Mouse (Mus musculus) left cerebral cortex, postnatal 14 days (tissue): Measurements from ENCODE around the gene Myoz1. TPM values are rescaled to one million over a fixed set of nuclear protein-coding genes. Genes with fewer than 3 reads are reported as not detected.
"Not testable (repeated sequence)": the region's sequence is repeated elsewhere in the genome, so short reads cannot be mapped to it uniquely, and the experiment has no call there.

Experiments used
- DNase-seq, 2 experiments: peaks; one replicate each; pipeline ENCODE4 v3.0.0; 2021 to 2022; ENCODE audit warnings: low spot score in 2 of 2, mixed read lengths in 1 of 2
- intact Hi-C: fragments of 180-260 bp; cut with DNase I; formaldehyde crosslinking; loops from one replicate; pipeline ENCODE4 v1.15.1; 2025
- total RNA-seq, 2 experiments: library from RNA; stranded (reverse); gene quantifications; 2 replicates each; pipeline ENCODE4 v1.2.3; 2021

The Myoz1 gene
- total RNA-seq, 2 experiments from 2014 or later = not detected

DNA sequence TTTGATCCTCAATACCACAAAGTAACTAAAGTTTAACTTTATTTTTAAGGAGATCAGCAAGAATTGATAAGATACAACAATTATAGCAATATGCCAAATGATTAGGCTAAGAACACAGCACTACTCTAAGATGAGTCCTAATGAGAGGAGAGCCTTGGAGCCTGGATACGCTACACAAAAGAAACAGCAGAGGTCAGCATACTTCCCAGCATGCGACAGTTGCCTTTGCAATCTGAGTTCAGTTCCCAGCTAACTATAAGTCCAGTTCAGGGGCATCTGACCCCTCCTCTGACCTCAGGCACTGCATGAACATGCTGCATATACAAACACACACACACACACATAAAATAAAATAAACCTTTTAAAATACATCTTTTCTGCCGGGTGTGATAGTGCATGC, 10.8 kb downstream of the Myoz1 start:
- no peak for DNase-seq
- intact Hi-C loops = no loop called here

DNA sequence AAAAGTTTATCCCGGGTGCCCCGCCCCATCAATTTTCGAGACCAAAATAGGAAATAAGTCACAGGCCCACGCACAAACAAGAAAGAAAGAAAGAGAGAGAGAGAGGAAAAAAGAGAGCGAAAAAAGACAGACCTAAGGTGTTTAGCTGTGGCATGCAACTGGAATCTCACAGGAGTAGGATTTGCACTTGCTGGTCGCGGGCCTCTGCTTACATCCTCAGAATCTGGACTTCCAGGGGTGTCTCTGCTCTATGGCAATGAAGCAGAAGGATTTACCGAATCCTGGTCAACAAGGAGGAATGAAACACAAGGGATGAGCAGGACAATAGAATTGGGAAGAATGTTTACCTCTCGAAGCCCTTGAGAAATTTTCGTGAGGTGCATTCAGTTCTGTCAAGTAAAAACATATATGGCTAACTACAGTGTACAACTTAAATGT, 14.9 kb downstream of the Myoz1 start:
- intact Hi-C loops = no loop called here
- DNase-seq = no peak

DNA sequence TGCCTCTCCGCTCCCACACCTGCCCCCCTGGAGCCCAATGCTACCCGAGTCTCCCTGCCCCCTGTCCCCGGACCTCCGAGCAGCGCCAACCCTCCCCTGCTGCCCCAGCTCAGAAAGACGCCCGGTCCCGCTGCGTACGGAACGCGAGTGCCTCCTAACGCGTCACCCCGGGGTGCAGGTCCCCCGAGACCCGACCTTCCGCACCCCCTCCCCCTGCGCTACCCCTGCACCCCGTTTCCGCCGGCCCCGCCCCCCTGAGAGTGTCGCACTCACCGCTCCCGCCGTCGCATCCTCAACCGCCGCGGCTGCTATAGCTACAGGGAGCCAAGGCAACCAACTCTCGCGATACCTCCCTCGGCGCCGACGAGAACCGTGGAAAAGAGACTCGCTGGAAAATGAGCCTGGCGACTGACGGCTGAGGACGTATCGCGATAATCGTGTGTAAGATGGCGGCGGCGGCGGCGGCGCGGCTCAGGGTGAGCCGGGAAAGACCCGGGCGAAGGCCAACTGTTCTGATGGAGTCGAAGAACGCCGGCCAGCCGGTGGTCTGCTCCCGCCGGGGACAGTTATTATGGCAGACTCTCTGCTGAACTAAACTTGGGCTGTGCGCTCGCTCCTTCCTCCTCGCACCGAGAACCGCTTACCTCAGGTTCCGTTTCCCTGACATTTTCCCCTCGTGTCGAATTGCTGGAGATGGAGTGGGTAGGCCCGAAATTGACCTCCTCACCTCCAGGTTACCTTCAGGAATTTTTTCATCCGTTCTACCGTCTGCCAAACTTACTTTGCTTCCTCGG, 15.5 kb downstream of the Myoz1 start, which contains the start of gene Usp54:
Gene Usp54, minus strand, starts transcription at position 420 of the 794 bp plus-strand sequence.
- peak; percentile 98 to 99 for DNase-seq
- intact Hi-C loops = no loop called here

DNA sequence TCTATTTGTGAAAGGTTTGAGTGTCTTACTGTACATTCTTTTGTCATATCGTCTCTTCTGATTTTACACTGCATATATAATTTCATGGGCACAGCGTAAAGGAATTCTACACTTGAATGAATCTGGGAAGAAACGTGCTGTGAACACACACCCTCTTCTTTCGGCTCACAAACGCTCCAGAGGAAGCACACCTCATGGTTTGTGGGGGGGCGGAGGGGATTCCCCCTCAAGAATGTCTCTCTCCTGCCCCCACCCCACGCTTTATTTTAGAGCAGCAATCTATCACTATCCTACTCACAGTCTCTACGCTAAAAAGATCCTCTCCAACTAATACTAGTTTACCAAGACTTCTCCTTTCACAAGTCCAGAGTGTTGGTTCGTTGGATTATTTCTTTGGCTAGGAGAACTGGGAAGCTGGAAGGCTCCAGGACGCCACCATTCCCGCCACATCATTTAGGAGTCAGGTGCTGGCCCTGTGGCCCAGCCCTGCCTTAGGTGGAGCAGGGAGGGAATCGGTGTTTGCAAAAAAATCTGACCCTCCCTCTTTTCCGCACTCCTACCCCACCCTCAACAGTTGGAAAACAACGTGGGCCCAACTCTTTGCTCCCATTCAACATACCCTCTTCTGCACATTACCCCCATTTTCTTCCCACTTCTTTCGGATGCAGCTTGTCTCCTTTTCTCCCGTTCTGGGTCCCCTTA, 16.3 kb downstream of the Myoz1 start:
- intact Hi-C loops = no loop called here
- DNase-seq = peak in 1 of 2 experiments; percentile 47

DNA sequence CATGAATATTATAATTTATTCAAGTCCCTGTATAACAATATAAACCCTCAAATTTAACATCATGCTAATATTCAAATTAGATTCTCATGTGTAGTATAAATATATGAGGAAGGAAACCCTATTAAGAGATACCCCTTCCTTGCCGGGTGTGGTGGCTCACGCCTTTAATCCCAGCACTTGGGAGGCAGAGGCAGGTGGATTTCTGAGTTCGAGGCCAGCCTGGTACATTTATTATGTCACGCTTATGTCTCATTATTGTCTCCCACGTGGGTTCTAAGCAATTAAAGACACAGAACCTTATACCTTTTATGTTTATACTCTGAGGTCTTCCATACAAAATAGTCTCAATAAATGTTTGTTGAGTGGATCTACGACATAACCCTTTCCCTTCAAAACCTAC, 17.6 kb downstream of the Myoz1 start:
- intact Hi-C loops = no loop called here

DNA sequence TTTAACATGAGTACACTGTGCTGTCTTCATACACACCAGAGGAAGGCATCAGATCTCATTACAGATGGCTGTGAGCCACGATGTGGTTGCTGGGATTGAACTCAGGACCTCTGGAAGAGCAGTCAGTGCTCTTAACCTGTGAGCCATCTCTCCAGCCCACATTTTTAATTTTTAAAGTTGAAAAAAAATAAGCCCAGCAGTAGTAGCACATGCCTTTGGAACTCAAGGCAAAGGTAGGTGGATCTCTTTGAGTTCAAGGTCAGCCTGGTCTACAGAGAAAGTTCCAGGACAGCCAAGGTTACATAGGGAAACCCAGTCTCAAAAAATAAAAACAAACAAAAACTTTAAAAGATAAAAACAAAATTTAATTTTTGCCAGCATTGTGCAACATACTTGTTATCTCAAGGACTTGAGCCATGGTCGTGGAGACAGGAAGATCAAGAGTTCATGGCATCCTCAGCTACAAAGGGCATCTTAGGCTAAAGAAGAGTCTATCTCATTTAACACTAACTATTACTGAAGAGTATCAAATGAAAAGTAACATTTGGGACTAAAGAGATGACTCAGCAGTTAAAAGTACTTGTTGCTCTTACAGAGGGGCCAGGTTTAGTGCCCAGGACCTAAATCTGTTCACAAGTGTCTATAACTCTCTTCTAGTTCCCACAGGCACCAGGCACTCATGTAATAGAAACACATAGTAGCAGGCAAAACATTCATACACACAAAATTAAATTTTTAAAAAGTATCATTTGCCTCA, 18.3 kb downstream of the Myoz1 start:
- DNase-seq = no peak
- intact Hi-C loops = no loop called here

More for the DNA sequence above, 17.6 kb downstream of the Myoz1 start:
- no peak for DNase-seq

DNA sequence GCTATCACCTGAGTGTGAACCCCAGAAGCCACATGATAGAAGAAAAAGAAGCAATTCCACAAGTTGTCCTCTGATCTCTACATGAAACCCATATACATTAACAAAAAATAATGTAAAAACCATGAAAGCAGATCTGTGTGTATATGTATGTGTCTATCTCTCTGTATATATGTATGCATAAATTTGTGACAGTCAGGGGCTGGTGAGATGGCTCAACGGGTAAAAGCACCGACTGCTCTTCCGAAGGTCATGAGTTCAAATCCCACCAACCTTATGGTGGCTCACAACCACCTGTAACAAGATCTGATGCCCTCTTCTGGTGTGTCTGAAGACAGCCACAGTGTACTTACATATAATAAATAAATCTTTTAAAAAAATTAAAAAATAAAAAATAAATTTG, 19.4 kb downstream of the Myoz1 start:
- intact Hi-C loops, DNase-seq: not testable (repeated sequence)

DNA sequence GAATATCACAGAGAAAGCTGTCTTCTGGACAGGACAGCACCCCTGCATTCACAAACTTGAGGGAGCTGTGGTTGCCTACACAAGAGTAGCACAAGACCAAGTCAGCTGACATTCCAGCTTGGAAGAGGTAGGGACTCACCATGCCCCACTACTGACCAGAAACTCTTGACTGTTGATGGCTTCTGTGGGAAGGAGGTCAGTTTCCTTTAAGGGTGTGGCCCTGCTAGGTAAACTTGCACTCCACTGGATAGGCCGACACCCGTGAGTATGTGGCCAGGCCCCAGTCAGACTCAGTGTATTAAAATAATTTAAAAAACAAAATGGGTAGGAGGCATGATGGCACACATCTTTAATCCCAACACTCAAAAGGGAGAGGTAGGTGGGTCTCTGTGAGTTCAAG, 20.8 kb downstream of the Myoz1 start:
- intact Hi-C loops = no loop called here

DNA sequence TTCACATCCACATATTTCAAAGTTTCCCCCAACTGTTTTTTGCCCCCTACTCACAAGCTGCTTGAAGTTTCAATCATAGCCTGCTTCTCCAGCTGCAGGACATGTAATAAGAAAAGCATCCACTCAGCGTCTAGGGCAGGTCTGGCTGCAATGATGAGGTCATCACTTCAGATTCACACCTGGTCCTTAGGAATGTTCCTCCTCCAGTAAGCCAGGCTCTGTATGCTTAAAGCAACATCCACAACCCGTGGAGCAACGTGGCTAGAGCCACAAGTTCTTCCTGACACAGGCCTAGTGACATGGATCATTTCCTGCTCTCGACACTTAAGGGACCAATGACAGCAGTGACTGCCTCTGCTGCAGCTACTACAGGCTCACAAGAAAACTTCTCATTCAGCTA, 25.1 kb downstream of the Myoz1 start:
- intact Hi-C loops = no loop called here
- DNase-seq = no peak

More for the DNA sequence above, 20.8 kb downstream of the Myoz1 start:
- DNase-seq = no peak

DNA sequence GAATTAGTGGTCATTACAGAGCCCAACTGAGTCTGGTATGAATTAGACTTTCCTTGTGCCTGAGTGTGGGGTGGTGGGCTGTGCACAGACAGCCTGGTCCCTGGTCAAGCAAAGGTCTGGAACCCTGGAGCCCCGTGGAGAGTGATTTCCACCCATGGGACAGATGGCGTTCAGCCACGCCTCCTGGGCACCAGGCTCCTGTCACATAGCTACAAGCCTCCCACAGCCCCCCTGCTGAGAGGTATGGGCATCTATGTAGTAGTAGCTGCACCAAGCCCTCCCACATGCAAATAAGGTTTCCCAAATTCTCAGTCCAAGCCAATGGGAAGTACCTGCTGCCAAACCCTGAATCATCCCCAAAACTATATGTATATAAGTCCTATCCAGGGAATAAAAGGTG, 29.4 kb downstream of the Myoz1 start:
- no peak for DNase-seq
- intact Hi-C loops = no loop called here

DNA sequence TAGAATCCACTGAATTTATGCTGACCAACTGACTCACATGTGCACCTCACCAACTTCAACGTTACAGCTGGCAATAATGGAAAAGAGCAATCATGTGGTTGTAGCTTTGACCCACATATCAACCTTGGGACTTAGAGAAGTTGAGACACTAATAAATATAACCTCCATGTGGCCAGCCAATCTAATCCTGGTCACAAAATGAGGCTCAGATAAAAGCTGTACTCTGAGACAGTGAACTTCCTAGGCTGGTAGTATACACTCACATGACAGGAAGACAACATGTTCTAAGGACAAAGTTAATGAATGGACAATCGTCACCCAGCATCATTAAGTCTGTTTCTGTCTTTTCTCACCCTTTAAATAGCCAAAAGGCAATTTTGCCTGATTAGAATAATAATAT, 29.9 kb downstream of the Myoz1 start:
- DNase-seq = no peak
- intact Hi-C loops = no loop called here

DNA sequence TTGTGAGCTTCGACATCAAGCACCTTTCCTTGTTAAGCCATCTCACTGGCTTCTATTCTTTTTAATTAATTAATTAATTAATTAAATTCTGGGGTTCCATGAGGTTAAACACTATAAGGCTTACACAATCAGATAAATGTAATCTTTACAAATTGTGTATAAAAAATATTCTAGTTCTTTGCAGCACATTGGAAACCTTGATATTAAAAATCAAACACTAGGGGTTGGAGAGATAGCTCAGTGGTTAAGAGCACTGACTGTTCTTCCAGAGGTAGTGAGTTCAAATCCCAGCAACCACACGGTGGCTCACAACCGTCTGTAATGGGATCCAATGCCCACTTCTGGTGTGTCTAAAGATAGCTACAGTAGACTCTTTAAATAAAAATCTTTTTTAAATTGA, 33.4 kb downstream of the Myoz1 start:
- DNase-seq = no peak
- intact Hi-C loops = loop anchor here (5.0 kb wide), 1 partner anchor 46 kb away; no protein-coding TSS in a partner anchor

DNA sequence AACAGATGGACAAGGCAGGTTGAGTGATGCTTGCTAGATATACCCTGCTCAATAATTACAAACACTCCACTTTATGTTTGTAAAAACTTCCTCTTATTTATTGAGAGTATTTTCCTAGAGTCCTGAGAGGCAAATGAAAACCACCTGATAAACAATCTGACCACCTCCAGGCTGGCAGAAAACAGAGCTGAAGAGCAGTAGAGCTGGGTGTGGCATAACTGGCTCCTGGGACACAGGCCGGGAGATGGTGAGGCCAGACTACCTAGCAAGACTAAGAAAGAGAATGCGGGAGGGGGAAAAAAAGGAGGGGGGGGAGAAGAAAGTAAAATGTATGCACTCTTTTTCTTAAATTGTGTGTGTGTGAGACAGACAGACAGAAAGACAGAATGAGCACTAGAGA, 33.9 kb downstream of the Myoz1 start:
- no peak for DNase-seq
- intact Hi-C loops = loop anchor here (5.0 kb wide), 1 partner anchor 45 kb away; no protein-coding TSS in a partner anchor

DNA sequence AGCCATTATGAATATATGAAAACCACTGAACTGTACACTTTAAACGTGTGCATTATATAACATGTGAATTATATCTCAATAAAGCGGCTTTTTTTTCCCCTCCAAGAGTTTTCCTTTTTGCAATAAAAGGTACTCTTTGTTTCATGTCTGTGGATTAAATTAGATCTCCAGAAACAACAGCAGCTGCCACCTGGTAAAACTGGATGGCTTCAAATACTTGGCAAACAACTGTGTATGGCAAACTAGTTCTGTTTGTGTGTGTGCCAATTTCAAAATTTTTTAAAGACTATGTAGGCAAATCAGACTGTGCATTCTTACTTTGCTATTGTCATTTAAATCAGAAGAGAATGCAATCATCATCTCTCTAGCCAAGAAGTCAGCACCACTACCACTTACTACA, 34.4 kb downstream of the Myoz1 start:
- intact Hi-C loops = loop anchor here (5.0 kb wide), 1 partner anchor 45 kb away; no protein-coding TSS in a partner anchor
- DNase-seq = peak in 1 of 2 experiments; percentile 25

DNA sequence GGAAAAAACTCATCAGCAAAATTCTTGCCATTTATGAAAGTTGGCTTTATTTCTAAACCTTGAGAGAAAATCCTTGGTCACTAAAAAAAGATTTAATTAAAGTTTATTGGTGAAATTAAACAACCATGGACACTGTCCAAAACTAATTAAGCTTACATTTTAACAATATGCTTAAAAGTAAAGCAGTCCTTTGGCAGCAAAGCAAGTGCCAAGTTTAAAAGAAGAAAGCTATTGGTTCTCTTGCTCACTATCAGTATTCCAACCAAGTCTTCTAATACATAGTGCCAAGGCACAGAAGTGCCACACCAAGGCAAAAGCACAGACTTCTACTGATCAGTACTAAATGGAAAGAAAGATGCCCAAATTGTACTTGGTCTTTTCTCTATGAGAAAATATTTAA, 37.2 kb downstream of the Myoz1 start:
- peak in 1 of 2 experiments; percentile 27 for DNase-seq
- intact Hi-C loops = no loop called here

DNA sequence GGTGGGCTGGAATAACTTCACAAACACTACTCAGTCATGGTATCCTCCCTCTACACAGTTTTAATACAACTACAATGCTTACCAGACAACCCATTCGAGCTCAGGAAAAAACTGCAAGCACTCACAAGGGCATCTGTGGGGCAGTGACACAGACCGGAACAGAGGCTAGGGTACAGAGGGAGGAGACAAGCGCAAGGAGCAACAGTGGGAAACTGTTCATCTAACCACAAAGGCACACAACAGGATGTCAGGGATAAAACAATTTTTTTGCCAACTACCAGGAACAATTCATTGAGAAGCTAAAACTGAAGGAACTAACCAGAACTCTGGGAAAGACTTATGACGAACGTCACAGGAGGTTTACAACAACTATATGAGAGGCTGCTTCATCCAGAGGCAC, 38.1 kb downstream of the Myoz1 start:
- DNase-seq = peak in 1 of 2 experiments; percentile 16
- intact Hi-C loops = no loop called here

DNA sequence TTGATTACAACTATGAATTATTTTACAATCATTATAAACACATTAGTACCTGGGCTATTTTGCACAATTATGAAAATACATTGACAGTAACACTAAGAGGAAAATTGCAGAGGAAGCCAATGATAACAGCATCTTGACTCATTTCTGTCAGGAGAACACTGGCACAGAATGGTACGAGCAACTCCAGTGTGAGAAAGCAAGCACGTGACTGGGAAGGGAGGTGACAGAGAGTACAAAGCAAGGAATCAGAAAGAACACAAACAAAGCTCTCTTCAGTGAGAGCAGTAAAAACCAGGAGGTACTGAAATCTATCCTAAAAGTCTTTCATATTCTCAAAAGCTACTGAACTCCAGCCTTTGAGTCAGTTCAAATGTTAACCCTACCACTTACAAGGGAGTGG, 39.9 kb downstream of the Myoz1 start:
- intact Hi-C loops = no loop called here
- peak in 1 of 2 experiments; percentile 13 for DNase-seq

DNA sequence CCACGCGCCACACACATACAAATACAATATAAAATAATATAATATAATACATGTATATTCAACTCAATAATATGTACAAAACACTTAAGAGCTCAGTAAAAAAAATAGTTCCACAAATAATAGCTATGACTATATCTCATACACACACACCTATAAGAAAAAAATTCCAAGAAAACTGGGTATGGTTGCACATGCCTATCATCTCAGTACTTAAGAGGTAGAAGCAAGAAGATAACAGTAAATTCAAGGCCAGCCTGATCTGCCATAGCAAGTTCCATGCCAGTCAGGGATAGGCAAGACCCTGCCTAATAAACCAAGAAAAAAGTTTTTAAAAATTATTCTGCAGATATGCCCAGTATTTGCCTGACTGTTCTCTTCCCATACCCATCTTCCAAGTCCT, 41.3 kb downstream of the Myoz1 start:
- DNase-seq = no peak
- intact Hi-C loops = no loop called here

DNA sequence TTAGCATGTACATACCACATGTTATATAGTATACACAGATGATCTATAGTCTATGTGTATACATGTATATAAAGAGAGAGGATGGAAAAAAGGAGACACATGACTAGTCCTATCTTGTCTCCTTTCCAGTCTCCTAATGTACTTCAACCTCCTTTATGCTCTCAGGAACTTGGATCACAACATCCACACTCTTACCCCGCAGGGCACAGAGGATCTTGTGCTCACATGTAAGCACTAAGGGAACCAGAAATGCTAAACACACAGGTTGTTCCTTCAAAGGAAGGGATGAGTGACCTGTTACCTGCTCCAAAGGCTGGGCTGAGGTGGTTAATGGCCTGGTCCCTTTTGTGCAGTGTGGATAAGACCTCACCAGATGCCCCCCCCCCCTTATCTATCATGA, 43.5 kb downstream of the Myoz1 start:
- intact Hi-C loops = no loop called here
- no peak for DNase-seq

DNA sequence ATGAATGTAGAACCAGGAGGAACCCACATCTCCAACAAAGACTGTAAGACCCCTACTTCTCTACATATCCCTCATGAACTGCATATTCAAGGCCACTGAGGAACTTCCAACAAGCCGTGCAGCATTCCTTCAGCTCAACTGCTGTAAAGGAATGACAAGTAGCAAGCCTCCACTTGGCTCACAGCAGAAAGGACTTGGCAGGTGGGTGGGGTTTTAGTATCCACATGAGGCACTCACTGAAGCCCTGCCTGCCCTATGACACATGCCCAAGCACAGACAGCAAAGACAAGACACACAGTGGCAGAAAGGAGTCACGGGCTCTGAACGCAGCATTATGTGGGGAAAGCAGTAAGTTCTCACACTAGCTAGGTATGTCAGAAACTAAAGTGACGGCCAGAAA, 46.2 kb downstream of the Myoz1 start:
- DNase-seq = peak in 1 of 2 experiments; percentile 9
- intact Hi-C loops = no loop called here
